In genomic region chr1:127239914-127240313, GRCm38 (mm10) we compare ENCODE assay signal across 8 mouse cellular contexts. TPM values are rescaled to one million over a fixed set of nuclear protein-coding genes. Genes with fewer than 3 reads are reported as not detected.
DNase-seq lines count a peak whose midpoint lies in the region; ATAC-seq and TF ChIP-seq lines count a peak whose summit lies in the region.

No protein-coding gene starts in this region.

- no peak for DNase-seq in forebrain, embryonic 10.5 days (ENCODE audit: extremely low spot score, low spot score)
- DNase-seq in 416B (ENCODE audit: low read depth) = peak; percentile 75
- DNase-seq in heart, adult 2 months = peak; percentile 42 to 52
- DNase-seq in cerebellum, adult 9-11 months = no peak
- DNase-seq in right cerebral cortex, adult 2 months (ENCODE audit: low spot score in 2 of 2) = no peak

- H3K4me1 ChIP-seq in forebrain, embryonic 10.5 days = peaks cover 27% of the 10 kb centered on the region
- 0 out of 2 replicates have a peak, but pooled peaks cover 4% of the 10 kb centered on the region for H3K4me1 ChIP-seq in forebrain, embryonic 15.5 days
- H3K4me1 ChIP-seq in heart, adult 2 months (ENCODE audit: control insufficient read depth, insufficient read depth, low read length) = peaks cover 17% of the 10 kb centered on the region
- peaks cover 17% of the 10 kb centered on the region for H3K4me1 ChIP-seq in intestine, postnatal 0 days (replicated peaks; ENCODE audit: control insufficient read depth, insufficient read depth, low read length)
- H3K4me1 ChIP-seq in stomach, embryonic 14.5 days (ENCODE audit: control insufficient read depth, insufficient read depth, low read length) = peaks cover 4% of the 10 kb centered on the region

- H3K4me2 ChIP-seq in forebrain, embryonic 15.5 days (replicated peaks) = no peak overlapping the region
- H3K4me2 ChIP-seq in intestine, postnatal 0 days (replicated peaks; ENCODE audit: low read depth) = no peak overlapping the region
- no peak overlapping the region for H3K4me2 ChIP-seq in stomach, embryonic 14.5 days (replicated peaks; ENCODE audit: low read depth, low read length)

- 0 out of 2 replicates have a peak overlapping the region, but pooled peaks have one; percentile 20 for H3K27ac ChIP-seq in forebrain, embryonic 10.5 days
- no peak overlapping the region for H3K27ac ChIP-seq in forebrain, embryonic 15.5 days (replicated peaks)
- peak overlapping the region; percentile 63 for H3K27ac ChIP-seq in heart, adult 2 months
- peak overlapping the region; percentile 62 for H3K27ac ChIP-seq in intestine, postnatal 0 days (ENCODE audit: low read depth, low read length)
- no peak overlapping the region for H3K27ac ChIP-seq in stomach, embryonic 14.5 days (ENCODE audit: low read length)

- TF ChIP-seq POLR2A in heart, adult 2 months (IDR thresholded peaks at IDR 0.05; ENCODE audit: insufficient read depth, low read depth, low read length) = no peak

- TF ChIP-seq EP300 in heart, adult 2 months (IDR thresholded peaks at IDR 0.05; ENCODE audit: insufficient read depth, low read depth, low read length) = 0 out of 2 replicates have a peak, but pooled peaks have one; percentile 60

- no peak overlapping the region for H3K4me3 ChIP-seq in forebrain, embryonic 10.5 days
- no peak overlapping the region for H3K4me3 ChIP-seq in forebrain, embryonic 15.5 days
- no peak overlapping the region for H3K4me3 ChIP-seq in heart, adult 2 months
- H3K4me3 ChIP-seq in intestine, postnatal 0 days (ENCODE audit: low read depth, low read length) = no peak overlapping the region
- no peak overlapping the region for H3K4me3 ChIP-seq in stomach, embryonic 14.5 days (ENCODE audit: low read depth, low read length)

- no peak for ATAC-seq in forebrain, embryonic 15.5 days (replicated peaks)
- peak; percentile 58 for ATAC-seq in intestine, postnatal 0 days
- peak; percentile 21; the same call in 1 of the 2 replicates for ATAC-seq in stomach, embryonic 14.5 days (ENCODE audit: insufficient number of reproducible peaks, insufficient read depth, low FRiP score, low read depth)

- TF ChIP-seq CTCF in heart, adult 2 months (IDR thresholded peaks at IDR 0.05) = no peak
- no peak for TF ChIP-seq CTCF in intestine, postnatal 0 days (IDR thresholded peaks at IDR 0.05; ENCODE audit: low read depth)

- no peak overlapping the region for H3K9ac ChIP-seq in forebrain, embryonic 15.5 days (replicated peaks)
- H3K9ac ChIP-seq in heart, adult 2 months (ENCODE audit: low read depth, low read length) = no peak overlapping the region
- no peak overlapping the region; the same call in 1 of the 2 replicates for H3K9ac ChIP-seq in intestine, postnatal 0 days (ENCODE audit: low read depth, low read length)
- no peak overlapping the region for H3K9ac ChIP-seq in stomach, embryonic 14.5 days (replicated peaks; ENCODE audit: low read depth, low read length)

- intact Hi-C loops in heart, adult 2 months (cut with DNase I) = loop anchor here (2.0 kb wide), 1 partner anchor 33 kb away; no protein-coding TSS in a partner anchor

- H3K27me3 ChIP-seq in forebrain, embryonic 10.5 days (ENCODE audit: poor library complexity, severe bottlenecking) = no peaks in the 10 kb centered on the region
- H3K27me3 ChIP-seq in forebrain, embryonic 15.5 days = no peaks in the 10 kb centered on the region
- no peaks in the 10 kb centered on the region for H3K27me3 ChIP-seq in heart, adult 2 months (ENCODE audit: control insufficient read depth, insufficient read depth, low read length)
- no peaks in the 10 kb centered on the region for H3K27me3 ChIP-seq in intestine, postnatal 0 days (replicated peaks; ENCODE audit: control insufficient read depth, insufficient read depth, low read length)
- H3K27me3 ChIP-seq in stomach, embryonic 14.5 days (ENCODE audit: control insufficient read depth, insufficient read depth, low read length) = no peaks in the 10 kb centered on the region

- 34% methylated on average over 6 of the region's 6 CpGs for WGBS in forebrain, embryonic 10.5 days
- WGBS in forebrain, embryonic 15.5 days = 30% methylated on average over 6 of the region's 6 CpGs
- 36% methylated on average over 6 of the region's 6 CpGs for WGBS in heart, adult 2 months
- WGBS in intestine, postnatal 0 days = 39% methylated on average over 6 of the region's 6 CpGs
- 48% methylated on average over 6 of the region's 6 CpGs for WGBS in stomach, embryonic 14.5 days

- no peaks in the 10 kb centered on the region for H3K9me3 ChIP-seq in forebrain, embryonic 10.5 days
- H3K9me3 ChIP-seq in forebrain, embryonic 15.5 days = no peaks in the 10 kb centered on the region
- H3K9me3 ChIP-seq in intestine, postnatal 0 days (ENCODE audit: control insufficient read depth) = no peaks in the 10 kb centered on the region
- H3K9me3 ChIP-seq in stomach, embryonic 14.5 days (ENCODE audit: control insufficient read depth, low read depth, low read length) = no peaks in the 10 kb centered on the region

- no peaks in the 10 kb centered on the region for H3K79me2 ChIP-seq in heart, adult 2 months (replicated peaks; ENCODE audit: control insufficient read depth, insufficient read depth, low read length)

- H3K36me3 ChIP-seq in forebrain, embryonic 10.5 days (replicated peaks) = no peaks in the 10 kb centered on the region
- H3K36me3 ChIP-seq in forebrain, embryonic 15.5 days = no peaks in the 10 kb centered on the region
- H3K36me3 ChIP-seq in heart, adult 2 months (ENCODE audit: control insufficient read depth, insufficient read depth, low read length) = no peaks in the 10 kb centered on the region
- H3K36me3 ChIP-seq in intestine, postnatal 0 days (ENCODE audit: control insufficient read depth, insufficient read depth) = no peaks in the 10 kb centered on the region
- no peaks in the 10 kb centered on the region for H3K36me3 ChIP-seq in stomach, embryonic 14.5 days (ENCODE audit: control insufficient read depth, insufficient read depth, low read length)

RNA-seq across cellular contexts. Expression of gene Mgat5, which starts 35.1 kb away (rescaled TPM):
- 5.1 and 5.5 TPM in 2 replicates for polyA plus RNA-seq in forebrain, embryonic 10.5 days (2016; fragmentation: Nextera tagmentation; extraction: Ambion mirVana)
- 12.3 and 12.6 TPM in 2 replicates for polyA plus RNA-seq in forebrain, embryonic 15.5 days (2015; fragmentation: Nextera tagmentation; extraction: Ambion mirVana)
- 10 to 100 TPM; 13.6 to 16.7 TPM for total RNA-seq in heart, adult 2 months (2021)
- 5.6 and 8.4 TPM in 2 replicates for polyA plus RNA-seq in heart, adult 2 months (2012; rRNA removed)
- 4.1 and 4.5 TPM in 2 replicates for polyA plus RNA-seq in intestine, postnatal 0 days (2015; fragmentation: Nextera tagmentation; extraction: Ambion mirVana)
- polyA plus RNA-seq in stomach, embryonic 14.5 days (2014; fragmentation: Nextera tagmentation; extraction: Ambion mirVana) = 8.9 and 9.5 TPM in 2 replicates

Comparison
In these comparisons a context has a peak if more than half of its experiments do, and no peak if none do; other contexts are left out.
1. H3K27ac ChIP-seq: peak in forebrain, embryonic 10.5 days (single experiment), heart, adult 2 months (single experiment) and intestine, postnatal 0 days (single experiment); none in forebrain, embryonic 15.5 days (single experiment) and stomach, embryonic 14.5 days (single experiment).
2. DNase-seq: peak in 416B (single experiment) and heart, adult 2 months (2 of 2); none in forebrain, embryonic 10.5 days (single experiment), cerebellum, adult 9-11 months (single experiment) and right cerebral cortex, adult 2 months (0 of 2).